Mouse (Mus musculus): ENCODE data around the gene Mta1.

DNA sequence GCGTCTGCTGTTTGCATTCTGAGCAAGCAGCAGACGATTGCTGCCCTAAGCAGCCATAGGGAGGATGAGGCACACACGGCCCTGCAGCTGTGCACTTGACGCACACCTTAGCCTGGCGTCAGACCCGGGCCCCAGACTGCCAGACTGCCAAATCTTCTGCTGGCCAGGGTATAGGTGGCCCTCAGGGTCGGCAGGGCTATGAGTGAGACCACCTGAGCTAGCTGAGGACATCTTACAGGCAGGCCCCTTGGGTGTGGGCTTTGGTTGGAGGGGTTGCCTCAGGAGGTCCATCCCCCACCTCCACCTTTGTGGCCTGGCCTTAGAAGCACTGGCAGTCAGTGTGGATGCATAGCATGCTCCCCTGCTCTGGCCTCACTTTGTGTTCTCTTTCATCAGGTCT lies 37.3 kb downstream of the Mta1 start:
- TF ChIP-seq CTCF (IDR thresholded peaks at IDR 0.05; ENCODE audit: control insufficient read depth, insufficient read depth, insufficient read length) (no peak), MYOG (IDR thresholded peaks at IDR 0.05; ENCODE audit: control insufficient read depth, extremely low read depth, insufficient read length) (no peak), MAX (IDR thresholded peaks at IDR 0.05) (no peak), CEBPB (IDR thresholded peaks at IDR 0.05; ENCODE audit: low read depth) (no peak), MYOD1 (IDR thresholded peaks at IDR 0.05; ENCODE audit: control insufficient read depth, insufficient read length, low read depth) (no peak)
